Mouse (Mus musculus): ENCODE results near the gene Bpifb4.

DNA sequence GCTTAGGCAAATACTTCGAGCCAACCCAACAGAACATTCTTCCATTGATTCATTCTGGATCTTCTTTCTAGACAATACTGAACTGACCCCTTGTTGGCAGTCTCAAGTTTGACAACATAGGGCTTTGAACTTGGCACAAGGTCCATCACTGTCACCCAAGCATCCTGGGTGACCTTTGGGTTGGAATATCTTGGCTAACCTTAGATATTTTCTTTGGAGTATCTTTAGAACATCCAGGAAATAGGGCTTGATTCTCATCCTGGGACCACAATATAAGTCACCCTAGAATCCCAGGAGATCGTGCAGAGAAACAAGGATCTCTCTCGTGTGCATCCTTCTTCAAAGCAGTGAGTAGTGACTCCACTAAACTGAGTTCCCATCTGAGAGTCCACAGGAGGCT lies 70.0 kb downstream of the Bpifb4 start, which contains the start of gene Bpifa2:
- no peak for TF ChIP-seq CTCF (IDR thresholded peaks at IDR 0.05; ENCODE audit: low read depth)
- TF ChIP-seq EP300 (IDR thresholded peaks at IDR 0.05; ENCODE audit: low read depth), result no peak

Measured in liver, embryonic 14.5 days (tissue).